Mouse (Mus musculus): ENCODE results near the gene Nipsnap3a. TPM values are rescaled to one million over a fixed set of nuclear protein-coding genes. Genes with fewer than 3 reads are reported as not detected.

The Nipsnap3a gene
- polyA plus RNA-seq, 1 experiment: not detected

DNA sequence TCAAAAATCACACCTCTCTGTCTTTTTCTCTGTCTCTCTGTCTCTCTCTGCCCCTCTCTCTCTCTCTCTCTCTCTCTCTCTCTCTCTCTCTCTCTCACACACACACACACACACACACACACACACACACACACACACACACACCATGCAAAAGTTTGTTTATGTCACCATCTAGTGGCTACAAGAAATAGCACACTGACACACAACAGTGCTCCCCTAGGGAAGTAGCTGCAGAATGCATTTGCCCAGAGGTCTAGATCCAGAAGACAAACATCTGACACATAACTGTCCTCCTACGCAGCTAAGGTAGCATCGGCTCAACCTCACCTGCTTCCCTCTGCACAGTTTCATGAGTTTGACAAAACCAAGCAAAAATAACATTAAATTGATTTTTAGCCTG, 3.9 kb upstream of the Nipsnap3a start:
- H3K36me3 ChIP-seq (ENCODE audit: control insufficient read depth, insufficient read depth): no peaks in the 10 kb centered on the region
- no peak overlapping the region for H3K4me3 ChIP-seq
- H3K27me3 ChIP-seq (ENCODE audit: control insufficient read depth, insufficient read depth, insufficient read length): no peaks in the 10 kb centered on the region
- no peak overlapping the region for H3ac ChIP-seq (ENCODE audit: control insufficient read depth, insufficient read length)
- TF ChIP-seq MAX (IDR thresholded peaks at IDR 0.05; ENCODE audit: low read depth) (no peak), TCF12 (IDR thresholded peaks at IDR 0.05; ENCODE audit: insufficient read depth, poor library complexity, severe bottlenecking) (no peak), MYOD1 (IDR thresholded peaks at IDR 0.05; ENCODE audit: control insufficient read depth in 1 of 3, insufficient read length in 2 of 3, low read depth in 2 of 3) (no peak), POLR2A (IDR thresholded peaks at IDR 0.05; ENCODE audit: insufficient read length, low read depth) (no peak), TCF3 (IDR thresholded peaks at IDR 0.05; ENCODE audit: insufficient read length, low read depth) (no peak), MYOG (IDR thresholded peaks at IDR 0.05; ENCODE audit: control insufficient read depth in 1 of 3, insufficient read depth in 1 of 3, insufficient read length in 2 of 3, low read depth in 2 of 3) (no peak), E2F4 (IDR thresholded peaks at IDR 0.05; ENCODE audit: insufficient read depth) (no peak), POLR2AphosphoS2 (IDR thresholded peaks at IDR 0.05; ENCODE audit: insufficient read length, low read depth) (no peak), USF1 (IDR thresholded peaks at IDR 0.05; ENCODE audit: low read depth) (no peak), REST (IDR thresholded peaks at IDR 0.05; ENCODE audit: insufficient read depth, insufficient read length) (no peak), SRF (IDR thresholded peaks at IDR 0.05; ENCODE audit: control insufficient read depth, insufficient read length, low read depth) (no peak), CEBPB (IDR thresholded peaks at IDR 0.05; ENCODE audit: insufficient read depth, poor library complexity, severe bottlenecking) (no peak)
- no peaks in the 10 kb centered on the region for H3K79me2 ChIP-seq (ENCODE audit: control insufficient read depth, insufficient read depth)
- H3K4me2 ChIP-seq (ENCODE audit: low read depth): no peak overlapping the region

DNA sequence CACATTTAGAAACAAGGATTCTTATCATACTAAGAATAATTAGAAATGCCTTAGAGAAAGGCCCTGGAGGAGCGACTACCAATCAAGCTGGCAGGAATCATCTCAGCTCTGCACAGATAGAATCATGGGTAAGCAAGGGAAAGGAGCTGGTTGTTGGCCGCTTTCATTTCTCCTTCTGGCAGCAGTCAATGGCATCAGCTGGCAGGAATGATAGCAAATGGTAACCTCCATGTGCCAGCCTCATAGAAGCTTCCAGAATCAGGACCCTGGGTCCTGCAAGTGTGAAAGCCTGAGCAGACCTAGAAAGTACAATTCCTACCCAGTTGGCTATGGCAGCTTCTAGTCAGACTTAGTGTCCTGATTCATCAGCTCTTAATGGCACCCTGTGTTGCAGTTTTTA, 2.8 kb upstream of the Nipsnap3a start:
- no peak overlapping the region for H3K4me3 ChIP-seq
- TF ChIP-seq TCF3 (IDR thresholded peaks at IDR 0.05; ENCODE audit: insufficient read length, low read depth): no peak
- H3K4me2 ChIP-seq (ENCODE audit: low read depth): no peak overlapping the region
- no peak overlapping the region for H3ac ChIP-seq (ENCODE audit: control insufficient read depth, insufficient read length)
- no peaks in the 10 kb centered on the region for H3K27me3 ChIP-seq (ENCODE audit: control insufficient read depth, insufficient read depth, insufficient read length)
- H3K36me3 ChIP-seq (ENCODE audit: control insufficient read depth, insufficient read depth): no peaks in the 10 kb centered on the region
- no peaks in the 10 kb centered on the region for H3K79me2 ChIP-seq (ENCODE audit: control insufficient read depth, insufficient read depth)

DNA sequence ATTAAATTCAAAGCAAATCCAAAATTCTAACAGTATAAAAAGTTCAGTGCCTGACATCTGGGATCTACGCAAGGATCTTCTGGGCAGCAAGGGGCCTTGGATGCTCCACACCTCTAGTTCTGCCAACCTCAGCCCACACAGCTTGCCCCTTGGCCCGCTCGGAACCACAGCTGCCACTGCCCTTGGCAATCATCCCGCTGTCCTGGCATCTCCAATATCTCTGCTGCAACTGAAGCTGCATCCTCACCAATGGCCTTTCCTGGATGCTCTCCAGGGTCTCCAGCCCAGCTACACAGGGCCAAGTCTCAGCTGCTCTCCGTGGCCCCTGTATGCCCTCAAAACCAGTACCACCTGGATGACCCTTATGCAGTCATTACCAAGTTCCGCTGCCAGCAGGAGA, 10.4 kb downstream of the Nipsnap3a start:
- H3K4me2 ChIP-seq (ENCODE audit: low read depth): no peak overlapping the region
- no peaks in the 10 kb centered on the region for H3K79me2 ChIP-seq (ENCODE audit: control insufficient read depth, insufficient read depth)
- no peaks in the 10 kb centered on the region for H3K27me3 ChIP-seq (ENCODE audit: control insufficient read depth, insufficient read depth, insufficient read length)
- no peaks in the 10 kb centered on the region for H3K36me3 ChIP-seq (ENCODE audit: control insufficient read depth, insufficient read depth)
- no peak overlapping the region for H3K4me3 ChIP-seq
- TF ChIP-seq USF1 (IDR thresholded peaks at IDR 0.05; ENCODE audit: low read depth) (no peak), MYOD1 (IDR thresholded peaks at IDR 0.05; ENCODE audit: control insufficient read depth in 1 of 3, insufficient read length in 2 of 3, low read depth in 2 of 3) (peak in 2 of 3 experiments; percentile 66 to 69), MYOG (IDR thresholded peaks at IDR 0.05; ENCODE audit: control insufficient read depth in 1 of 3, insufficient read depth in 1 of 3, insufficient read length in 2 of 3, low read depth in 2 of 3) (peak in 2 of 3 experiments; percentile 31 to 50), SRF (IDR thresholded peaks at IDR 0.05; ENCODE audit: control insufficient read depth, insufficient read length, low read depth) (no peak)
- H3ac ChIP-seq (ENCODE audit: control insufficient read depth, insufficient read length): no peak overlapping the region

DNA sequence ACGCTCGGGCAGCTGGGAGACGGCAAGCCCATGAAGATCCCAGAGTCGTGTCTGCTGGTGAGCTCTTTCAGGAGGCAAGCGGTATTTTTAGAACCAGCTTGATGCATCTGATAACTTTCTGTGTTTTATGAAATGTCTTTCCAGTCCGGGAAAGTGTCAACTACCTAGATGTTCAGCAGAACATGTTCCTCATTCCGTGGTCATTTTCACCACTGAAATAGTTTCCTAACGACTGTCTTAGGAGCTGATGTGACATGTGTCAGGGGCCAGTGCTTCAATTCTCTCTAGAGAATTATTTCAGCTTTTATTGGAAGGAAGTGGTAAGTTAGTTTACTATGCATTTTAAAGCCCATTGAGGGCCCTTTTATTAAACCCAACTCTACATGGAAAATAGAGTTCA, 11.1 kb downstream of the Nipsnap3a start:
- no peaks in the 10 kb centered on the region for H3K36me3 ChIP-seq (ENCODE audit: control insufficient read depth, insufficient read depth)
- TF ChIP-seq TCF3 (IDR thresholded peaks at IDR 0.05; ENCODE audit: insufficient read length, low read depth): no peak
- TF ChIP-seq MYOG (IDR thresholded peaks at IDR 0.05; ENCODE audit: control insufficient read depth in 1 of 3, insufficient read depth in 1 of 3, insufficient read length in 2 of 3, low read depth in 2 of 3): no peak
- no peak overlapping the region for H3K4me3 ChIP-seq
- no peaks in the 10 kb centered on the region for H3K27me3 ChIP-seq (ENCODE audit: control insufficient read depth, insufficient read depth, insufficient read length)
- no peaks in the 10 kb centered on the region for H3K79me2 ChIP-seq (ENCODE audit: control insufficient read depth, insufficient read depth)
- H3ac ChIP-seq (ENCODE audit: control insufficient read depth, insufficient read length): no peak overlapping the region
- no peak overlapping the region for H3K4me2 ChIP-seq (ENCODE audit: low read depth)

DNA sequence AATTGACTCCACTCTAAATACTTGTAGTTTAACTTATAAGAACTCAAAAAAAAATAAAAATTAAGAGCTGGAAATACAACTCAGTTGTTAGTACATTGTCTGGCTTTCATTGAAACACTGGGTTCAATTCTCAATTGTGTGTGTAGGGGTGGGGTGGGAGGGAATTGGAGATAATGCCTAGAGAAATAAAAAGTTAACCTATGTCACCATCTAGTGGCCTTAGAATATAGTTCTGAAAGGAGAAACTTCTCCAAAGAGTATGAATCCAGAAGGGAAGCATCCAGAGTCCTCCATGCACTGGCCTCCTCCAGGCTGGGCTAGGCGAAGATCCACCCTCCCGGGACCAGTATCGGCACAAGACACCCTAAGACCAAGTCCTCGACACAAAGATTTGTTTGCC, 20.1 kb downstream of the Nipsnap3a start:
- no peak for TF ChIP-seq MYOG (IDR thresholded peaks at IDR 0.05; ENCODE audit: control insufficient read depth in 1 of 3, insufficient read depth in 1 of 3, insufficient read length in 2 of 3, low read depth in 2 of 3)
- TF ChIP-seq POLR2AphosphoS2 (IDR thresholded peaks at IDR 0.05; ENCODE audit: insufficient read length, low read depth): no peak
- Histone ChIP-seq H3K4me3 (no peak overlapping the region), H3K27me3 (ENCODE audit: control insufficient read depth, insufficient read depth, insufficient read length) (no peaks in the 10 kb centered on the region)

DNA sequence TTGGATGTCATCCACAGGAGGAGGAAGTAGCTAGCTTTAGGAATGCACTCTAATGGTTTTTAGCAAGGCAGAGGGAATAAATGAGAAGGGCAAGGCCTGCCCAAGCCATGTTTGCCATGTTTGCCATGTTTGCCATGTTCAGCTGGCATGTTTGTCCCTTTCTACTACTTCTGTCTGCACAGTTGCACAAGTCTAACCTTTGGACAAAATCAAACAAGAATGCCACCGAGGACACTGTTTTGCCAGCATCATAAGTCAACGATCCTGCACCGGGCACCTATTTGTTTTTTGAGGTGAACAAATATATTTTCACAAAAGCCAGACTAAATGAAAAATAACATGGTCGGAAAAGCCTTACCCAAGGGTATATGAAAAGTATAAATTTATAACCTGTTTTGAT, 20.8 kb downstream of the Nipsnap3a start:
- H3K27me3 ChIP-seq (ENCODE audit: control insufficient read depth, insufficient read depth, insufficient read length): no peaks in the 10 kb centered on the region
- no peaks in the 10 kb centered on the region for H3K36me3 ChIP-seq (ENCODE audit: control insufficient read depth, insufficient read depth)
- H3K4me3 ChIP-seq: no peak overlapping the region
- no peak overlapping the region for H3K4me2 ChIP-seq (ENCODE audit: low read depth)
- H3ac ChIP-seq (ENCODE audit: control insufficient read depth, insufficient read length): no peak overlapping the region
- TF ChIP-seq MYOG (IDR thresholded peaks at IDR 0.05; ENCODE audit: control insufficient read depth in 1 of 3, insufficient read depth in 1 of 3, insufficient read length in 2 of 3, low read depth in 2 of 3) (no peak), E2F4 (IDR thresholded peaks at IDR 0.05; ENCODE audit: insufficient read depth) (no peak), REST (IDR thresholded peaks at IDR 0.05; ENCODE audit: insufficient read depth, insufficient read length) (no peak), POLR2A (IDR thresholded peaks at IDR 0.05; ENCODE audit: insufficient read length, low read depth) (no peak), SRF (IDR thresholded peaks at IDR 0.05; ENCODE audit: control insufficient read depth, insufficient read length, low read depth) (no peak), TCF3 (IDR thresholded peaks at IDR 0.05; ENCODE audit: insufficient read length, low read depth) (no peak), CEBPB (IDR thresholded peaks at IDR 0.05; ENCODE audit: insufficient read depth, poor library complexity, severe bottlenecking) (no peak), TCF12 (IDR thresholded peaks at IDR 0.05; ENCODE audit: insufficient read depth, poor library complexity, severe bottlenecking) (no peak), POLR2AphosphoS2 (IDR thresholded peaks at IDR 0.05; ENCODE audit: insufficient read length, low read depth) (no peak), MYOD1 (IDR thresholded peaks at IDR 0.05; ENCODE audit: control insufficient read depth in 1 of 3, insufficient read length in 2 of 3, low read depth in 2 of 3) (no peak), MAX (IDR thresholded peaks at IDR 0.05; ENCODE audit: low read depth) (no peak), USF1 (IDR thresholded peaks at IDR 0.05; ENCODE audit: low read depth) (no peak)
- H3K79me2 ChIP-seq (ENCODE audit: control insufficient read depth, insufficient read depth): no peaks in the 10 kb centered on the region

More for the DNA sequence above, 20.1 kb downstream of the Nipsnap3a start:
- H3K36me3 ChIP-seq (ENCODE audit: control insufficient read depth, insufficient read depth): no peaks in the 10 kb centered on the region
- no peaks in the 10 kb centered on the region for H3K79me2 ChIP-seq (ENCODE audit: control insufficient read depth, insufficient read depth)
- H3K4me2 ChIP-seq (ENCODE audit: low read depth): no peak overlapping the region
- H3ac ChIP-seq (ENCODE audit: control insufficient read depth, insufficient read length): no peak overlapping the region

All from myocyte (in vitro differentiated cells).